Mouse (Mus musculus): ENCODE measurements around the gene Acvr1.

DNA sequence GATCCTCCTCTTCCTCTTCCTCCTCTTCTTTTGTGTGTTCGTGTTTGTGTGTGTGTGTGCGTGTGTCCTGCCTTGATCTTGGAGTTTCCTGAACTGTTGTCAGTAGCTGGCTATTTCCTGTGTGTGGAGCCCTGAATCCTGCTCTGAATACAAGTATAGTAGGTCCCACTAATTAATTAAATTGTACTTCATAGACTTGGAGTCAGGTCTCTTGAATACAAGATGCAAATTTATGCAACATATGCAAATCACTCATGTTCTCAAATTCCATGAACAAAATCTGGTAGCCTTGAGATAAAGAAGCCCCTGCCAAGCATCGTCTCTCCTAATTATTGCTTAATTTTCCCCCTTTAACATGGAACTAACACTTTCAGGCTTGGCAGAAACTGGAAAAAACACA lies 36.4 kb upstream of the Acvr1 start:
- TF ChIP-seq CTCF (IDR thresholded peaks at IDR 0.05; ENCODE audit: low read depth, low read length), result no peak
- TF ChIP-seq POLR2A (IDR thresholded peaks at IDR 0.05; ENCODE audit: insufficient read depth, low read length), result no peak
- TF ChIP-seq EP300 (IDR thresholded peaks at IDR 0.05; ENCODE audit: insufficient read depth, low read depth, low read length), result no peak
